Mouse (Mus musculus): Measurements from ENCODE around the gene Psmd9. TPM values are rescaled to one million over a fixed set of nuclear protein-coding genes. Genes with fewer than 3 reads are reported as not detected.

Gene Psmd9
- total RNA-seq, 2 experiments from 2014 or later: 15.6 to 16.7 TPM

- no peak for DNase-seq (ENCODE audit: low spot score)
- intact Hi-C loops (cut with DNase I): loop anchor here (2.0 kb wide), 1 partner anchor 31 kb away; no protein-coding TSS in a partner anchor
Measured at GRCm38 (mm10) chr5:123148073-123148722, 21.0 kb upstream of the Psmd9 start.

- DNase-seq (ENCODE audit: low spot score): peak; percentile 75
- intact Hi-C loops (cut with DNase I): loop anchor here (1.0 to 2.0 kb wide), 2 partner anchors 16 to 33 kb away; no protein-coding TSS in a partner anchor
Measured at GRCm38 (mm10) chr5:123149451-123150400, 19.5 kb upstream of the Psmd9 start.

GRCm38 (mm10) chr5:123150641-123151040, 18.6 kb upstream of the Psmd9 start:
- DNase-seq (ENCODE audit: low spot score): no peak
- intact Hi-C loops (cut with DNase I): no loop called here

- intact Hi-C loops (cut with DNase I): no loop called here
- no peak for DNase-seq (ENCODE audit: low spot score)
Measured at GRCm38 (mm10) chr5:123151077-123151476, 18.1 kb upstream of the Psmd9 start.

GRCm38 (mm10) chr5:123151707-123152362, 17.4 kb upstream of the Psmd9 start:
- DNase-seq (ENCODE audit: low spot score): no peak
- intact Hi-C loops (cut with DNase I): no loop called here

- DNase-seq (ENCODE audit: low spot score): no peak
- intact Hi-C loops (cut with DNase I): no loop called here
Measured at GRCm38 (mm10) chr5:123152901-123153300, 16.3 kb upstream of the Psmd9 start.

- no peak for DNase-seq (ENCODE audit: low spot score)
- intact Hi-C loops (cut with DNase I): loop anchor here (2.0 kb wide), 1 partner anchor 91 kb away; no protein-coding TSS in a partner anchor
Measured at GRCm38 (mm10) chr5:123155425-123155824, 13.8 kb upstream of the Psmd9 start.

- no peak for DNase-seq (ENCODE audit: low spot score)
- intact Hi-C loops (cut with DNase I): no loop called here
Measured at GRCm38 (mm10) chr5:123156763-123157162, 12.4 kb upstream of the Psmd9 start.

GRCm38 (mm10) chr5:123157972-123158371, 11.2 kb upstream of the Psmd9 start:
- intact Hi-C loops (cut with DNase I): no loop called here
- DNase-seq (ENCODE audit: low spot score): no peak

- no peak for DNase-seq (ENCODE audit: low spot score)
- intact Hi-C loops (cut with DNase I): no loop called here
Measured at GRCm38 (mm10) chr5:123159446-123159845, 9.8 kb upstream of the Psmd9 start.

GRCm38 (mm10) chr5:123159866-123160265, 9.3 kb upstream of the Psmd9 start:
- intact Hi-C loops (cut with DNase I): no loop called here

GRCm38 (mm10) chr5:123160341-123160740, 8.9 kb upstream of the Psmd9 start:
- intact Hi-C loops (cut with DNase I): no loop called here
- no peak for DNase-seq (ENCODE audit: low spot score)

More at GRCm38 (mm10) chr5:123159866-123160265, 9.3 kb upstream of the Psmd9 start:
- DNase-seq (ENCODE audit: low spot score): no peak

GRCm38 (mm10) chr5:123162942-123163341, 6.3 kb upstream of the Psmd9 start:
- intact Hi-C loops (cut with DNase I): no loop called here
- no peak for DNase-seq (ENCODE audit: low spot score)

- intact Hi-C loops (cut with DNase I): no loop called here
- no peak for DNase-seq (ENCODE audit: low spot score)
Measured at GRCm38 (mm10) chr5:123166437-123166836, 2.8 kb upstream of the Psmd9 start.

GRCm38 (mm10) chr5:123167591-123167990, 1.6 kb upstream of the Psmd9 start:
- intact Hi-C loops (cut with DNase I): no loop called here
- DNase-seq (ENCODE audit: low spot score): no peak

- intact Hi-C loops (cut with DNase I): loop anchor here (5.0 kb wide), 1 partner anchor 203 kb away; no protein-coding TSS in a partner anchor
Measured at GRCm38 (mm10) chr5:123170365-123170764, 1.2 kb downstream of the Psmd9 start.

GRCm38 (mm10) chr5:123171646-123172350, 2.6 kb downstream of the Psmd9 start:
- DNase-seq (ENCODE audit: low spot score): peak; percentile 60
- intact Hi-C loops (cut with DNase I): loop anchor here (1.0 to 5.0 kb wide), 3 partner anchors 54 to 204 kb away; no protein-coding TSS in a partner anchor

More at GRCm38 (mm10) chr5:123170365-123170764, 1.2 kb downstream of the Psmd9 start:
- no peak for DNase-seq (ENCODE audit: low spot score)

GRCm38 (mm10) chr5:123178792-123179191, 9.6 kb downstream of the Psmd9 start:
- no peak for DNase-seq (ENCODE audit: low spot score)
- intact Hi-C loops (cut with DNase I): no loop called here

- intact Hi-C loops (cut with DNase I): no loop called here
Measured at GRCm38 (mm10) chr5:123180390-123180789, 11.2 kb downstream of the Psmd9 start.

More at GRCm38 (mm10) chr5:123180390-123180789, 11.2 kb downstream of the Psmd9 start:
- DNase-seq (ENCODE audit: low spot score): no peak
